Mouse (Mus musculus) cerebellum, adult 11-12 months (tissue): ENCODE results near the gene Ufc1.

Source experiments
- DNase-seq: peaks from one replicate; pipeline ENCODE4 v3.0.0; 2022

Gene Ufc1

GRCm38 (mm10) chr1:171286517-171286916 lies 8.3 kb downstream of the Ufc1 start:
- peak; percentile 66 for DNase-seq

GRCm38 (mm10) chr1:171285096-171285892 lies 9.5 kb downstream of the Ufc1 start:
- DNase-seq, result peak; percentile 23

DNA sequence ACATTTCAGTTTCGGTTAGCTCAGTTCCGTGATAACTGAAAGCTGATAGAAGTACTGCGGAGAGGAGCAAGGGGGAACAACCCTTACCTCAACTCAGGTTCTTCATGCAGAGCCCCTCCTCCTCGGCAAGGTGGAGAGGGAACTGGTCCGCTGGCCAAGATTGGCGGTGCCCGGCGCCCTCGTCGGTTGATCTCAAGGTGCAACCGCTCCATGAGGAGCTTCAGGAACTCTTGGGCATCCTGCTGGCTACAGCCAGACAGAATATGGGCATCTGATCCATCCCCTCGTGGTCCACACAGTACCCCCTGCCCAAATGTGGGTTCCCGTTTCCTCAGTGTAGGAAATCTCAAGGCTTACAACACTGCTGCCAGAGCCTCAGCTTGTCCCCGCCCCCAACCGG lies 10.3 kb downstream of the Ufc1 start:
- peak; percentile 28 for DNase-seq

GRCm38 (mm10) chr1:171283188-171284160 lies 11.3 kb downstream of the Ufc1 start:
- DNase-seq, result peak; percentile 34

GRCm38 (mm10) chr1:171282086-171282805 lies 12.6 kb downstream of the Ufc1 start:
- peak; percentile 52 for DNase-seq

DNA sequence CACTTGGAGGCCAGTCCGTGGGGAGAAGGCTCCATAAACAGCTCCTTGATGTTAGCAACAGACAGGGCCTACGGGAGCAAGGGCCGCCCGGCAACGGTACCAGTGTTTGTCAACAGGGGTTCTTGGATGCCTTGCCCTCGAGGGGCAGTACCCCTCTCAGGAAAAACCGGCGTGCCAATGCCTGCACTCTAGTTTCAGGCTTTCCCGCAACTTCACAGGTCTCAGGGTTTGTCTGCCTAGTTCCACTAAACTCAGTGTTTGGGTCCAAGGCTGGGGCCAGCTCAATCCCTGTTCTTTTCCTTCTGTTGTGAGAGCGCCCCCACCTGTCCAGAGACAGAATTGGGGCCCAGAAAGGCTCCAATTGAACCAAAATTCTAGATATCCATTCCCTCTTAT lies 13.3 kb downstream of the Ufc1 start:
- DNase-seq, result peak; percentile 72

- DNase-seq, result peak; percentile 94
These were observed 13.8 kb downstream of the Ufc1 start, which contains the start of gene Ppox for GRCm38 (mm10) chr1:171280916-171281527. TSS of gene Ppox (minus strand) at chr1:171281186.

GRCm38 (mm10) chr1:171280250-171280915 lies 14.4 kb downstream of the Ufc1 start:
- peak; percentile 39 for DNase-seq

DNA sequence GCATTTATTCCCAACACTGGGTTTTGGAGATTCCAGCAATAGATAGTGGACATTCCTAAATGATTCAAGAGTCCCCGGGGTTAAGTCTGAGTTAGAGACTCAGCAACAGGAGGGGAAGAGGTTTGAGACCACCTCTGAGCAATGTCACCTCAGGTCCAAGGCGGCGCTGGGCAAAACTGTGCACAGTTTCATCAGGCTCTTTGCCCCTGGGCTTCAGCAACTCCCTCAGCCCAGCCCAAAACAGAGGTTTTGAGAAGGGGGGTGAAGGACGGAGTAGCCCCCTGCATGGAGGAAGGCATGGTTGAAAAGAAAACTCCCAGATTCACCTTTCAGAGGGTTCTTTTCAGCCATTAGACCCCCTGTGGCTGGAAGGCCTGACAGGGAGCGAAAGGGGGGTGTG lies 15.1 kb downstream of the Ufc1 start:
- DNase-seq, result peak; percentile 33

DNA sequence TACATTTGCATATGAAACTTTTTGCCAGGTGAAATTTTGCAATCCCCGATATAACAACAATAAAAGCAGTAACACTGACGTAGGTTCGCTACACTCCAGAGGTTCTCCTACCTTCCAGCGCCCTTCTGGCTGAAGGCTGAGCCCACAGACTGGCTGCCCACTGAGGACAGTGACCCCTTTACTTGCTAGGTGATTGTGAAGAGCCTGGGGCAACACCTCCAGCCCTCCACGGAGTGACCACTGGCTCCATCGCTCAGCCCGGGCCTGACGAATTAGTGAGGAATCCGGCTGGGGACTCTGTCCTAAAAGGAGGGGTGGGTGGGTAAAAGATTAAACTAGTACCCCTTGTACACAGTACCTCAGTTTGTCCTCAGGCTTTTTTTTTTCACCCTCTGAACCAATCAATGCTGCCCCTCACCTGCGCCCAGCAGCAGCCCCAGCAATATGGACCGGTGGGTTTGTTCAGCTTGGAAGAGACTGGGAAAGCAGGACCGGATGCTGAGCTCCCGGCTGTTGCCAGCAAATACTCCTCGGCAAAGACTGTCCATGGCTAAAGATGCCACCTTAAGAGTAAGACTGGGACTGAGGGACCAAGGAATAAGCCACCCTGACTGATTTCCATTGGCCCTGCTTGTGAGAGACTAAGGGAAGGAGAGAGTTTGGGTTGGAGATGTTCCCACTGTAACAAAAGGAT lies 15.7 kb downstream of the Ufc1 start:
- DNase-seq, result peak; percentile 23

- DNase-seq, result peak; percentile 2
These were observed 16.4 kb downstream of the Ufc1 start for GRCm38 (mm10) chr1:171278436-171278835.

GRCm38 (mm10) chr1:171277736-171278135 lies 17.1 kb downstream of the Ufc1 start:
- DNase-seq, result peak; percentile 7

- DNase-seq, result no peak
These were observed 18.6 kb downstream of the Ufc1 start for GRCm38 (mm10) chr1:171276110-171276748.

GRCm38 (mm10) chr1:171275144-171275734 lies 19.6 kb downstream of the Ufc1 start:
- DNase-seq, result no peak

- DNase-seq, result no peak
These were observed 20.7 kb downstream of the Ufc1 start for GRCm38 (mm10) chr1:171274171-171274570.

DNA sequence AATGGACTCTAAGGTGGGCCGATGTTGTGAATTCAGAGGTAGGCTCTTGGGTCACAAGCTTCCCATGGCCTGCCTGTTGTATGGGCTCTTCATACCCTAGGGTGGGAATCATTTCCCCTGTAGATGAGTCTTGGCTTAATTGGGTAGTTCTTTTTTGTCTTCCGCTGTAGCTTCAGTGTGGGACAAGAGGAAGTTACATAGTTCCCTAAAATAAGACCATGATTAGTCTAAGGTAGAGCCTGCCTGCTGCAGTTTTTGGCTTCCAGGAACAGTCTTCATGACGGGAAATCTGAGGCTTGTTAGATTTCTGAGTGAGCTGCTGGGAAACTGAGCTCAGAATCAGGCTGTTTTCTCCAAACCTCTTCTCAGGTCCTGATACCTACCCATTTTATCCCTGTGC lies 22.7 kb downstream of the Ufc1 start:
- DNase-seq, result no peak

DNA sequence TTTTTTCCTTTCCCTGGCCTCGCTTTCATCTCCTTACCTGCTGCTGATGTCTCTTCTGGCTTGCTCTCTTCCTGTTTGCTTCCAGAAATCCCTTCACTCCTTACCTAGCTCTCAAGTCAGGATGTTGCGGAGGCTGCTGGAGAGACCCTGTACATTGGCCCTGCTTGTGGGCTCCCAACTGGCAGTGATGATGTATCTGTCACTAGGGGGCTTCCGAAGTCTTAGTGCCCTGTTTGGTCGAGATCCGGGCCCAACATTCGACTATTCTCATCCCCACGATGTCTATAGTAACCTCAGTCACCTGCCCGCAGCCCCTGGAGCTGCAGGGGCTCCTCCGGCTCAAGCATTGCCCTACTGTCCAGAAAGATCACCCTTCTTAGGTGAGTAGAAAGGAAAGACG lies 23.2 kb downstream of the Ufc1 start:
- DNase-seq, result no peak

DNA sequence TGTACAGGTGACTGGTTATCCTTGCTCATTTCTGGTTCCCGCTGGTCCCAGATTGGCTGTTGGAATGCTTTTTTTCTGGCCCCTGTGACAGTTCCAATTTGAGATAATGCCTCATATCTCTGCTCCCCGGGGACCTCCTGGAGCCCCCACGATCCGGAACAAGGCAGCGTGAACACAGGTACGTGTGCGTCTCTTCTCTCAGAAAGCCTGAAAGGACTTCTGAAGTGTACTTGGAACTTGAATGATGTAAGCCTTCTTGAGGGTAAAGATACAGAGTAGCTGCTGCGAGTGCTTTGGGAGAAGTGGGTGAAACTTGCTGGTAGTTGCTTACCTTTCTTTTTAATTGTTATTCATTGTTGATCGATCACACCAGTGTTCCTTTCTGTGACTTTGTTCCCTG lies 23.6 kb downstream of the Ufc1 start:
- DNase-seq, result no peak

DNA sequence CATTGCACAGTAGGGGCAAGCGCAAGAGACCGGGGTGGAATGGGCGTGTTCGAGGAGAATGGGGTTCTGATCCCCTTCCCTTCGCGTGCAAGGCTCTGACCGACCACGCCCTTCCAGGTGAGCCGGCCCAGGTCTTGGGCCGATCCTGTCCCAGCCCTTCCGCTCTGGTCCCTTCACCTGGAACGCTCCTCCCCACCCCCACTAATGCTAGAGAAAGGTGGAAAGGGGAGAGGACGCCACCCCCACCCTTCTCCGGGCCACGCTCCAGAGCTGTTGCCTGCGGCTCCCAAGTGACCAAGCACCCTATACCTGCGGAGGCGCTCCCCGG lies 24.3 kb downstream of the Ufc1 start:
- no peak for DNase-seq

DNA sequence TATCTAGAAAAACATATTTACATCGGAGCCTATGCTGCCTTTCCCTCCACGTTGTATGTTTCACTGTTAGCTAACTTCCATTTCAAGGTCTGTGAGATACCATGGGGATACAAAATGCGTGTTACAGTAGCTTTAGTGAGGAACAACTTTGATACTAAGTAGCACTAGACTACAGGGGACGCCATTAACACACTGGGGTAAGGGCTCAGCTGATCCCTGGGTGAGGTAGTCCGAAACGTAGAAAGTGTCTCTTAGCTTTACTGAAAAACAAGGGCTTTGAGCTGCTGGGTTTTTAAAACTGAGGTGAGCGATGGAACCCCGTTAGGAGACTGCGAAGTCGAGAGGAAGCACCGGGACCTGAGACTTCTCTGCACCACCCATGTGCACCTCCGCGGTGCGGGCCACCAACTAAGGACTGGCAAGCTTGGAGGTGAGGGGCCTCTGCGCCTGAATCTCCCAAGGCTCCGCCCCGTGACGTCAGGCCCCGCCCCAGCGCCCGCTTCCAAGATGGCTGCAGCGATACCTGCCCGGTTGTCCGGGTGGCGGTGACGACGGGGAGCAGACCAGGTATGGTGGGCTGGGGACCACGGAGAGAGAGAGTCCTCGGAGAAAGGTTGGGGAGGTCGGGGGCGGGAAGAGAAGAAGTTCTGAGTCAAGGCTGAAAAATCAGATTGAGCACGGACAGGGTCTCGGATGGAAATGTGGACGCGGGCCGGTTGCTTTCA lies 24.8 kb downstream of the Ufc1 start, which contains the start of gene B4galt3:
B4galt3 (plus strand) TSS at position 481 of the 725 bp plus-strand sequence.
- DNase-seq, result peak; percentile 97
